Mouse (Mus musculus) T-cell, adult 2 months (primary cell): ENCODE results near the gene Apoc4.

Experiments used
- DNase-seq: peaks from one replicate; pipeline ENCODE4 v3.0.0; 2022; ENCODE audit warnings: low spot score

Apoc4 gene

GRCm38 (mm10) chr7:19681202-19681694, at the start of gene Apoc4, which contains the start of gene Gm44805:
TSS of gene Apoc4 (minus strand) at chr7:19681479.
TSS of gene Gm44805 (minus strand) at chr7:19681423.
- no peak for DNase-seq

GRCm38 (mm10) chr7:19726541-19726940, 45.3 kb upstream of the Apoc4 start:
- DNase-seq = no peak

GRCm38 (mm10) chr7:19724167-19724566, 42.9 kb upstream of the Apoc4 start:
- DNase-seq = no peak

- DNase-seq = no peak
Measured at GRCm38 (mm10) chr7:19722754-19723195, 41.5 kb upstream of the Apoc4 start.

- no peak for DNase-seq
Measured at GRCm38 (mm10) chr7:19719200-19719599, 37.9 kb upstream of the Apoc4 start.

- no peak for DNase-seq
Measured at GRCm38 (mm10) chr7:19718297-19718952, 37.1 kb upstream of the Apoc4 start.

GRCm38 (mm10) chr7:19717346-19717745, 36.1 kb upstream of the Apoc4 start:
- no peak for DNase-seq

GRCm38 (mm10) chr7:19716822-19717221, 35.5 kb upstream of the Apoc4 start:
- DNase-seq = no peak

- peak; percentile 42 for DNase-seq
Measured at GRCm38 (mm10) chr7:19716055-19716682, 34.9 kb upstream of the Apoc4 start.

GRCm38 (mm10) chr7:19715239-19716054, 34.2 kb upstream of the Apoc4 start, which contains the start of gene Tomm40:
TSS of gene Tomm40 (minus strand) at chr7:19715438.
- DNase-seq = peak; percentile 100

- no peak for DNase-seq
Measured at GRCm38 (mm10) chr7:19714836-19715235, 33.6 kb upstream of the Apoc4 start.

GRCm38 (mm10) chr7:19713598-19713997, 32.3 kb upstream of the Apoc4 start:
- DNase-seq = no peak

- DNase-seq = no peak
Measured at GRCm38 (mm10) chr7:19713196-19713595, 31.9 kb upstream of the Apoc4 start.

GRCm38 (mm10) chr7:19712414-19712813, 31.1 kb upstream of the Apoc4 start:
- no peak for DNase-seq

- no peak for DNase-seq
Measured at GRCm38 (mm10) chr7:19710650-19711049, 29.4 kb upstream of the Apoc4 start.

GRCm38 (mm10) chr7:19705271-19705670, 24.0 kb upstream of the Apoc4 start:
- DNase-seq = no peak

- no peak for DNase-seq
Measured at GRCm38 (mm10) chr7:19704475-19704874, 23.2 kb upstream of the Apoc4 start.

GRCm38 (mm10) chr7:19702859-19703555, 21.7 kb upstream of the Apoc4 start:
- no peak for DNase-seq

- DNase-seq = no peak
Measured at GRCm38 (mm10) chr7:19701069-19701761, 19.9 kb upstream of the Apoc4 start.

GRCm38 (mm10) chr7:19700299-19701068, 19.2 kb upstream of the Apoc4 start:
- DNase-seq = no peak

GRCm38 (mm10) chr7:19699827-19700148, 18.5 kb upstream of the Apoc4 start:
- DNase-seq = no peak
